Mouse (Mus musculus): Measurements from ENCODE around the gene Ascc2. TPM values are rescaled to one million over a fixed set of nuclear protein-coding genes. Genes with fewer than 3 reads are reported as not detected.

Ascc2 gene
- polyA plus RNA-seq (2016; fragmentation: Nextera tagmentation; extraction: Ambion mirVana): 37.2 and 39.7 TPM in 2 replicates

DNA sequence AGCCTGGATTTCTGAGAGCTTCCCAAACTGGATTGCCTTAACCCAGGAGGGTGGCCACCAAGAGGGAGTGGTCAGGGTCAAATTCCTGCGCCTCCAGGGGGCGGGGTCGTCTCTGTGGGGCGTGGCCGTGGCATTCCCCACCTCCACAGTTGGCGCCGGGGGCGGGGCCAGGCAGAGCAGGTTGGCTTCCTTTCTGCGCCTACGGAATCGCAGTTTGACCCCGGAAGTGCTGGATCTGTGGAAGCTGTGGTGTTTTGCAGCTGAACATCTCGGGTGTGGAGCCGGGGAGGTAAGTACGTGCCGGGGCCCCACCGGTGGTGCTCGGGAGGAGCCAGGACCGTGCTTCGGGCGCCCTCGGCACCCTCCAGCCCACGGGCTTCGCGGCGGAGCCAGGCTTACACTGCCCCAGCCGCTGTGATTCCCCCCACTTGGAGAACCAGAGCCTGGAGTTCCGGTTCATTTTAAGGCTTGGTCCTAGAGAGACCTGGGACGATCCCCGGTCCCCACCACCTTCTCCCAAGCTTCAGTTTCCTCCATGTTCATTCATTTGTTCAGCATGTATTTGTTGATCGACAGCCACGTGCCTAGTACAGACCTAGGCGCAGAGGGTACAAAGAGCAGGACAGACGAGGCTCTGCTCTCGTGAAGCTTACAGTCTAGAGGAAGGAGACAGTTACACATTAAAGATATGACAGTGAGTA is at the start of gene Ascc2:
TSS of gene Ascc2 (plus strand) at position 214 of the 701 bp plus-strand sequence.
- Histone ChIP-seq H3K27ac (peak within 1 kb of the TSS; percentile 72), H3K27me3 (no peaks in the 10 kb centered on the region), H3K36me3 (peaks cover 16% of the 10 kb centered on the region), H3K9ac (replicated peaks) (peak within 1 kb of the TSS; percentile 63), H3K4me1 (replicated peaks) (peaks cover 11% of the 10 kb centered on the region), H3K9me3 (no peaks in the 10 kb centered on the region), H3K4me2 (peak within 1 kb of the TSS; percentile 82), H3K4me3 (replicated peaks) (peak within 1 kb of the TSS; percentile 86)
- WGBS: 1% methylated on average over 35 of the region's 35 CpGs
- ATAC-seq (ENCODE audit: insufficient number of reproducible peaks, insufficient read depth, low FRiP score, low TSS enrichment, low read depth): peak; percentile 93

DNA sequence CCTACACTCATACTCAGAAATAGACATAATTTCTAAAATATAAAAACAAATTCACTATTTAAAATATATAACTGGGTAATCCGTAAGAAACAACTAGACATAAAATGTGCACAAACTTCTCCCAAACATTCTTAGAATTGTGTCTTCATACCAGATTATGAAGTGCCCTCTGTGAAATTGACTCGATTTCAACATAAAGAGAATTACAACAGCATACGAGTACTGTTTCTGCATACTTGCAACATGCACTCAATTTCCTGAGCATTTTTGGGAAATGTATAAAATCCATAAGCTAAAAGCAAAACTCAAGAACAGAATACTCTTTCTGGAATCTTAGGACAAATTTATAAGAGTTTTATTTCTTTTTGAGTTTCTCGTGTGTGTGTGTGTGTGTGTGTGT is 45.7 kb upstream of the Ascc2 start:
- no peaks in the 10 kb centered on the region for H3K9me3 ChIP-seq
- WGBS: 85% methylated on average over 4 of the region's 4 CpGs
- H3K4me3 ChIP-seq (replicated peaks): no peak overlapping the region
- H3K4me1 ChIP-seq (replicated peaks): peaks cover 14% of the 10 kb centered on the region
- H3K27ac ChIP-seq: no peak overlapping the region
- no peaks in the 10 kb centered on the region for H3K27me3 ChIP-seq
- no peak for ATAC-seq (ENCODE audit: insufficient number of reproducible peaks, insufficient read depth, low FRiP score, low TSS enrichment, low read depth)
- H3K36me3 ChIP-seq: 0 out of 2 replicates have a peak, but pooled peaks cover 8% of the 10 kb centered on the region
- no peak overlapping the region for H3K9ac ChIP-seq (replicated peaks)
- no peak overlapping the region for H3K4me2 ChIP-seq

DNA sequence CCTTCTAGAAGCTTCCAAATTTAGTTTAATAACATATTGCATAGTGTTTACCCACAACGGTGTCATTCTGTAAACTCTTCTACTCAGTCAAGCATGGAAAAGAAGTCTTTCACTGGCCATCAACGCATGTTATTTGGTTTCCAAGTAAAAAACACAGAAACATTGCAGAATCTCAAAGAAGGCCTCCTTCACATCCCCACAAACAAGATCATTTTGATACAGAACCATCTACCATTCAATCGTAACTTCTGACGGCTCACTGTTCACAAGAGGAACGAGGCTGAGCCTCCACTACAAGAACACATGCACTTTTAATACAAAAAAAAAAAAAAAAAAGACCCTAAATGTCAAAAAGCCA is 44.1 kb upstream of the Ascc2 start:
- 40% methylated on average over 5 of the region's 5 CpGs for WGBS
- Histone ChIP-seq H3K9ac (replicated peaks) (peak overlapping the region; percentile 37), H3K4me2 (peak overlapping the region; percentile 62), H3K27me3 (no peaks in the 10 kb centered on the region), H3K4me3 (replicated peaks) (peak overlapping the region; percentile 95), H3K4me1 (replicated peaks) (peaks cover 14% of the 10 kb centered on the region), H3K9me3 (no peaks in the 10 kb centered on the region), H3K27ac (no peak overlapping the region), H3K36me3 (0 out of 2 replicates have a peak, but pooled peaks cover 3% of the 10 kb centered on the region)
- no peak for ATAC-seq (ENCODE audit: insufficient number of reproducible peaks, insufficient read depth, low FRiP score, low TSS enrichment, low read depth)

DNA sequence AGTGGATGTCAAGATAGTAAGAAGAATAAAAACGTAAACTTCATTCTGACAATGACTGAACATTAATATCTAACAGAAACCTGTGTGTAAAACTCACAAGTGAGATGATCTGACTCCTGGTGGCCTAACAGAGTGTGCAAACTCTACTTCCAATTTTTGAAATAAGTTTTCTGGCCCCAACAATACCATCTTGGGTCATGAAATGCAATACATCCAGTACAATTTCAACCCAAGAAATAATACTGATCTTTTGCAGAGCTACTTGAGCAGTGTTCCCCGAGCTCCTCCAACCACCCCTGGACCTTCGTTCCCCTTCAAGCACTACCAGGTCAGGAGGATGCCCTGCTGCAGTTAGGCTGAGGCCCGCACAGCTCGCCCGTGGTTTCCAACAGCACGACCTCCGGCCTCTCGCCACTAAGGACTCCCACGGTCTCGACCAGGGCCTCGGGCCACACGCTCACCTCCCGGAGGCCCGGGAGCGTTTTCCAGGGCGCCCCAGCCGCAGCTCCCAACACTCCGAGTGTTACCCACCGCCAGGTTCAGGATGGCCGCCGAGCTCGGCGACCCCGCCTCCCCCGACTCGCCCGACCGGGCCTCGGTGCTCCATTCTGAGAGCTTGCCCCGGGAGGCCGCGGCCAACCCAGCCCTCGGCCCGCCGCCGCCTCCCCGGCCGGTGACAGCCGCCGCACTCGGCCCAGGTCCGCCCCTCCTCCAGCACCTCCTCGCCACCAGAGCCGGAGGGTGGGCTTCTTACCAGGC is 43.5 kb upstream of the Ascc2 start:
- H3K9ac ChIP-seq (replicated peaks): peak overlapping the region; percentile 94
- H3K4me3 ChIP-seq (replicated peaks): peak overlapping the region; percentile 95
- peak; percentile 85 for ATAC-seq (ENCODE audit: insufficient number of reproducible peaks, insufficient read depth, low FRiP score, low TSS enrichment, low read depth)
- peaks cover 14% of the 10 kb centered on the region for H3K4me1 ChIP-seq (replicated peaks)
- no peaks in the 10 kb centered on the region for H3K27me3 ChIP-seq
- no peaks in the 10 kb centered on the region for H3K9me3 ChIP-seq
- no peaks in the 10 kb centered on the region for H3K36me3 ChIP-seq
- peak overlapping the region; percentile 94 for H3K27ac ChIP-seq
- under 1% methylated on average over 45 of the region's 45 CpGs for WGBS
- peak overlapping the region; percentile 62 for H3K4me2 ChIP-seq

DNA sequence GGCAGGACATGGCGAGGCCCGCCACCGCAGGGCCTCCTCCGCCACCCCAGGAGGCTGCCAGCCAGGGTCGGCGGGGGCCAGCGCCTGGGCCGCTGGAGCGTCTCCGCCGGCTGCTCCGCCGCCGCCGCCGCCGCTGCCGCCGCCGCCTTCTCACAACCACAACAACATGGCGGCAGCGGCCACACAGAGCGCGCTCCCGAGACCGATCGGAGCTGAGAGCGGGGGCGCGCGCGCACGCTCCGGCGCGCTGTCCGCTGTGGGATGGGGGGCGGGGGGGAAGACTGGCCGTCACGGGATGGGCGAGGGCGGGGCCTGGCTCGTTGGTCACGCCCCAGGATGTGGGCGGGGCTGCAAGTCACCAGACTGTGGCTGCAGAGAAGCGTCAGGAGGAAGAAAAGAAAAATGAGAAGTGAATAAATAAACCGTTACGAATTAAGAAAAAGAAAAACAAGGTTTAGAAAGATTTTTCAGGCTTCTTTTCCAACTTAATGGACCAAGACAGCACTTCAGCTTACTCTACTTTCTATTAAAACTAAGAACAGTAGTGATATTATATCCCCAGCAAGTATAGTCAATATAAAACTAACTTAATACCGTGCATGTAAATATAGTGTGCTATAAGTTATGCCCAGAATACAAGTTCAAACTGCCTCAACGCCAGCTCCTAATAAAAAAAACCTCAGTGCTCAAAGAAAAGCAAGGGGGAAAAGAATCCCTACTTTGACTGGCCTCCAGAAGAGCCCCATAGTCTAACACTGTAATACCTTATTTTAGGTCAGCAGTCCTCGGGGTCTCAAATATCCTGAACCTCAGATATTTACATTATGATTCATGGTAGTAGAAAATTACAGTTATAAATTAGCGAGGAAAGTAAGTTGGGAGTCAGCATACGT is 42.7 kb upstream of the Ascc2 start, which contains the start of gene Mtmr3:
TSS of gene Mtmr3 (minus strand) at position 256 of the 893 bp plus-strand sequence.
- ATAC-seq (ENCODE audit: insufficient number of reproducible peaks, insufficient read depth, low FRiP score, low TSS enrichment, low read depth): peak; percentile 94
- peak within 1 kb of the TSS; percentile 62 for H3K4me2 ChIP-seq
- H3K9ac ChIP-seq (replicated peaks): peak within 1 kb of the TSS; percentile 94
- H3K9me3 ChIP-seq: no peaks in the 10 kb centered on the region
- H3K27me3 ChIP-seq: no peaks in the 10 kb centered on the region
- no peaks in the 10 kb centered on the region for H3K36me3 ChIP-seq
- H3K4me3 ChIP-seq (replicated peaks): peak within 1 kb of the TSS; percentile 95
- 4% methylated on average over 53 of the region's 53 CpGs for WGBS
- H3K27ac ChIP-seq: peak within 1 kb of the TSS; percentile 94
- H3K4me1 ChIP-seq (replicated peaks): peaks cover 14% of the 10 kb centered on the region

DNA sequence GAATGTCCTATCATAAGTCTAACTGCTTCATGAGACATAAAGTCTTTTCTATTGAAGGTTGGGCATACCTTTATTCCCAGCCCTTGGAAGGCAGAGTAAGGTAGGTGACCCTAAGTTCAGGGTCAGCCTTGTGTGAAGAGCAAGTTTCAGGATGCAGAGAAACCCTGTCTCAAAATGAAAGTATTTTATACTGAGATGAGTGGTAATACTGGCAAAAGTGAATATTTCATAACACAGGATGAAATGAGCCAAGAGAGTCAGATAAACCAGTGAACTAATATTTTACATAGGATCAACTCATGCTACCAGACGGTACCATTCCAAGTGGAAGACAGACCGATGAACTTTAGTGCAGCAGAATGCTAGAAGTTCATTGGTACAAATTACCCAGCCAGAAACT is 39.1 kb upstream of the Ascc2 start:
- peaks cover 18% of the 10 kb centered on the region for H3K4me1 ChIP-seq (replicated peaks)
- H3K4me3 ChIP-seq (replicated peaks): no peak overlapping the region
- 92% methylated on average over 2 of the region's 2 CpGs for WGBS

GRCm38 (mm10) chr11:4599916-4600315 is 37.6 kb upstream of the Ascc2 start:
- 88% methylated on average over 3 of the region's 3 CpGs for WGBS
- no peak overlapping the region for H3K9ac ChIP-seq (replicated peaks)
- no peak for ATAC-seq (ENCODE audit: insufficient number of reproducible peaks, insufficient read depth, low FRiP score, low TSS enrichment, low read depth)
- H3K9me3 ChIP-seq: no peaks in the 10 kb centered on the region
- H3K4me1 ChIP-seq (replicated peaks): peaks cover 26% of the 10 kb centered on the region
- H3K36me3 ChIP-seq: no peaks in the 10 kb centered on the region
- H3K4me3 ChIP-seq (replicated peaks): no peak overlapping the region
- H3K4me2 ChIP-seq: no peak overlapping the region
- no peak overlapping the region for H3K27ac ChIP-seq
- no peaks in the 10 kb centered on the region for H3K27me3 ChIP-seq

More for the DNA sequence above, 39.1 kb upstream of the Ascc2 start:
- H3K36me3 ChIP-seq: no peaks in the 10 kb centered on the region
- H3K9ac ChIP-seq (replicated peaks): no peak overlapping the region
- no peak overlapping the region for H3K27ac ChIP-seq
- no peaks in the 10 kb centered on the region for H3K27me3 ChIP-seq
- H3K9me3 ChIP-seq: no peaks in the 10 kb centered on the region
- ATAC-seq (ENCODE audit: insufficient number of reproducible peaks, insufficient read depth, low FRiP score, low TSS enrichment, low read depth): no peak
- no peak overlapping the region for H3K4me2 ChIP-seq

DNA sequence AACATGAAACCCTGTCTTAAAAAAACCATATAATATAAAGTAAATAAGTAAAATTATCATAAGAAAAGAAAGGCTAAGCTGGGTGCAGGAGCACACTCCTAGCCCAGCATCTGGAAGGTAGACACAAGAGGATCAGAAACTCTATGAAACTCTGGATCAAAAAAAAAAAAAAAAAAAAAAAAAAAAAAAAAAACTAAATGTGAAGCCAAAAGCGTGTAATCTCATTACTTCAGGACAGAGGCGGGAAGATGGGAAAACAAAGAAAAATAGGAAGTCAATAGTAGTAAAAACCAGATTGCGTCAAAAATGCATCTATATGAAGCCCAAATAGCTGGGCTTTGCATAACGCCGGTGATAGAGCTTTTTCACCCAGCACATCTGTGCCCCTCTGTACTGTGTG is 35.7 kb upstream of the Ascc2 start:
- H3K9ac ChIP-seq (replicated peaks): no peak overlapping the region
- H3K36me3 ChIP-seq: no peaks in the 10 kb centered on the region
- no peak overlapping the region for H3K4me2 ChIP-seq
- peaks cover 27% of the 10 kb centered on the region for H3K4me1 ChIP-seq (replicated peaks)
- no peak overlapping the region for H3K4me3 ChIP-seq (replicated peaks)
- H3K9me3 ChIP-seq: no peaks in the 10 kb centered on the region
- no peak overlapping the region for H3K27ac ChIP-seq
- no peaks in the 10 kb centered on the region for H3K27me3 ChIP-seq
- no peak for ATAC-seq (ENCODE audit: insufficient number of reproducible peaks, insufficient read depth, low FRiP score, low TSS enrichment, low read depth)
- WGBS: 73% methylated on average over 5 of the region's 5 CpGs

DNA sequence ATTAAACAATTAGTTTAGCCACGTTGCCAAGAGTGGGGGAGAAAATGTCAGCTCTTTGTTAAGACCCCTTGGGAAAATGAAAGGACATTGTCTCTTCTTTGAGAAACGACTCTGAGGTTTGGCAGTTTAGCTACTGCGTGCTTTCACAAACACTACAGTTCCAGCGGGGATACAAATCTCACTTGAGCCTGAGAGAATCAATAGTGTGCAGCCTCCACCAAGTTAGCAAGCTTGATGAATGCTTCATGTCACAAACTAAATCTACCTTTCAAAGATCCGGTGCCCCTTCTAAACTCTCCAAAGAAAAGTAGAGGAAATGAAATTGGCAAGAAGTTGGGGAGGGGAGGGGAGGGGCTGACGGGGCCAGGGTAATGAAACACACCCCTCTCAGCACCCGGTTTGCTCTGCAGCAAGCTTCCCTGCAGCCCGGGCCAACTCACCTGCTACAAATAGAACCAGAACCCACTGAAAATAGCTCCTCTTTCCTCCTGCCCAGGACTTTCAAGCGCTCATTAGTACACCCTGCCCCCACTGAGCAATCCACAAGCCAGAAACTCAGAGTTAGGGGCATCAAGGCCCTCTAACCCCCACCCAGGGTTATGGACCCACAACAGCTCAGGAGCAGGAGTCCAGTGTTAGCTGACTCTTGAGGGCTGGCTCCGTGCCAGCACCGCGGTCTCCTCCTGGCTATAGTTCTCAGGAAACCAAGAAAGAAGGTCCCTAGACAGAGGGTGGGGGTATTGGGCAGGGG is 34.7 kb upstream of the Ascc2 start:
- no peaks in the 10 kb centered on the region for H3K36me3 ChIP-seq
- no peak overlapping the region for H3K4me3 ChIP-seq (replicated peaks)
- no peaks in the 10 kb centered on the region for H3K27me3 ChIP-seq
- H3K4me2 ChIP-seq: peak overlapping the region; percentile 33
- peak overlapping the region; percentile 50; the same call in 1 of the 2 replicates for H3K27ac ChIP-seq
- no peaks in the 10 kb centered on the region for H3K9me3 ChIP-seq
- peaks cover 27% of the 10 kb centered on the region for H3K4me1 ChIP-seq (replicated peaks)
- WGBS: 28% methylated on average over 12 of the region's 12 CpGs
- no peak for ATAC-seq (ENCODE audit: insufficient number of reproducible peaks, insufficient read depth, low FRiP score, low TSS enrichment, low read depth)
- H3K9ac ChIP-seq (replicated peaks): 0 out of 2 replicates have a peak overlapping the region, but pooled peaks have one; percentile 12

DNA sequence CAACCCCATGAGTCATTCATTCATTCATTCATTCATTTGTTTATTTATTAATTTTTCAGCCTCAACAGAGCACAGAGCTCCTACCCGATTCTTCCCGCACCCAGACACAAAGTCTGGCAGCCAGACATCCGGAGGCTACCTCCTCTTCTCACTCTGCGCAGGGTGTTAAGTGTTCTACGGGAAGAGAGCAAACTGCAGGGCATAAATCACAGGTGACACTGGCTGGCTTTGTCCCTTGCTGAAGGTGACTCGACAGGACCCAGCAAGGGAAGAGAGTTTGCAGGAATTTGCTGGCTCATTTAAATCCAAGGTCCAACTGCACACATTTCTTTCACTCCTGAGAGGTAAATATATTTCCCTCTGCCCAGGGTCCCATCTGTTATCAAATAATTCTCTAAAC is 33.1 kb upstream of the Ascc2 start:
- H3K4me1 ChIP-seq (replicated peaks): peaks cover 27% of the 10 kb centered on the region
- no peak for ATAC-seq (ENCODE audit: insufficient number of reproducible peaks, insufficient read depth, low FRiP score, low TSS enrichment, low read depth)
- H3K4me3 ChIP-seq (replicated peaks): no peak overlapping the region
- H3K27ac ChIP-seq: 0 out of 2 replicates have a peak overlapping the region, but pooled peaks have one; percentile 31
- peak overlapping the region; percentile 15; the same call in 1 of the 2 replicates for H3K4me2 ChIP-seq
- H3K27me3 ChIP-seq: no peaks in the 10 kb centered on the region
- H3K36me3 ChIP-seq: no peaks in the 10 kb centered on the region
- 6% methylated on average over 6 of the region's 6 CpGs for WGBS
- no peaks in the 10 kb centered on the region for H3K9me3 ChIP-seq
- no peak overlapping the region for H3K9ac ChIP-seq (replicated peaks)
